Mouse (Mus musculus) limb, embryonic 11.5 days (tissue): Measurements from ENCODE around the gene Acot7. TPM values are rescaled to one million over a fixed set of nuclear protein-coding genes. Genes with fewer than 3 reads are reported as not detected.
A peak's percentile ranks its signal among the peaks of the same experiment; 100 is the strongest.

Experiments
- ATAC-seq: fragments of 200-750 bp; cut with Nextera tagmentation; 2 replicates; pipeline ENCODE4 v1.8.0; 2017; ENCODE audit warnings: low read depth; ENCODE audit not compliant: insufficient number of reproducible peaks, low FRiP score, low TSS enrichment
- DNase-seq: peaks from one replicate; pipeline ENCODE4 v3.0.0-alpha.2; 2015; ENCODE audit warnings: low spot score
- H3K27ac ChIP-seq: fragments of 300-500 bp; sonication (generic); replicated peaks from 2 replicates; pipeline ENCODE4 v1.5.1; 2014; ENCODE audit warnings: low read depth, mild to moderate bottlenecking, low read length
- H3K27me3 ChIP-seq: fragments of 300-500 bp; sonication (generic); 2 replicates; pipeline ENCODE4 v1.6.1; 2014; ENCODE audit warnings: mild to moderate bottlenecking, low read length, mixed read lengths; ENCODE audit not compliant: control insufficient read depth, insufficient read depth
- H3K36me3 ChIP-seq: fragments of 300-500 bp; sonication (generic); 2 replicates; pipeline ENCODE4 v1.6.1; 2014; ENCODE audit warnings: mild to moderate bottlenecking, low read length, moderate library complexity, mixed read lengths; ENCODE audit not compliant: control insufficient read depth, insufficient read depth
- H3K4me1 ChIP-seq: fragments of 300-500 bp; sonication (generic); 2 replicates; pipeline ENCODE4 v1.6.1; 2014; ENCODE audit warnings: low read length, mixed read lengths; ENCODE audit not compliant: control insufficient read depth, insufficient read depth
- H3K4me2 ChIP-seq: fragments of 300-500 bp; sonication (generic); 2 replicates; pipeline ENCODE4 v1.6.1; 2014; ENCODE audit warnings: low read depth, mild to moderate bottlenecking, moderate library complexity; ENCODE audit not compliant: severe bottlenecking
- H3K4me3 ChIP-seq: fragments of 300-500 bp; sonication (generic); 2 replicates; pipeline ENCODE4 v1.5.1; 2014; ENCODE audit warnings: low read depth, low read length
- H3K9ac ChIP-seq: fragments of 300-500 bp; sonication (generic); 2 replicates; pipeline ENCODE4 v1.6.1; 2014; ENCODE audit warnings: mild to moderate bottlenecking, low read length
- H3K9me3 ChIP-seq: fragments of 300-500 bp; sonication (generic); 2 replicates; pipeline ENCODE4 v1.6.1; 2016; ENCODE audit warnings: low read length; ENCODE audit not compliant: control insufficient read depth
- WGBS: fragments of 180-500 bp; shearing (Covaris S2); extraction: QIAGEN DNeasy Blood & Tissue Kit; methylation state at CpG from one replicate; pipeline ENCODE4 v1.1.7; 2014; 5-methylcytosine and 5-hydroxymethylcytosine counted together
- polyA plus RNA-seq: library from polyadenylated mRNA; unstranded; fragments of >200 nt; fragmentation: Nextera tagmentation; extraction: Ambion mirVana; gene quantifications from 2 replicates; pipeline ENCODE4 v1.2.1, GENCODE M21; 2014

Gene Acot7
- polyA plus RNA-seq, 1 experiment from 2014 or later, result 33.3 TPM

DNA sequence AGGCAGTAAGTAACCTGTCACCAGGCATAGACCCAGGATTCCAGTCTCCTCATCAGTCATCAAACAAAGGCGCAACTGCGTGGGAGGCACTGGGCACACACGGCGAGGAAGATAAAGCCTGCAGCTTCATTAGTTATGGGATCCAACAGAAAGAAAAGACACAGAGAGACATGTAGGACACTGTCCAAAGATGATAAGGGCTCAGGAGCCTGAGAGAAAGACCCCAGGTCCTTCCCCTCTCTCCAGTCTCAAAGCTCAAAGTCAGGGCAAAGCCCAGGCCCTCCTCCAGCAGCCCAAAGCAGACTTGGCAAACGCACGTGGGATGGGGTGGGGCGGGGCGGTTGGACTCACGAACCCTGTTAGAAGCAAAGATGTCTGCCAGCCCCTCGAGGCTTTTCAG is 32.5 kb upstream of the Acot7 start:
- no peaks in the 10 kb centered on the region for H3K36me3 ChIP-seq
- no peaks in the 10 kb centered on the region for H3K4me1 ChIP-seq
- H3K27ac ChIP-seq, result no peak overlapping the region
- no peak overlapping the region for H3K4me2 ChIP-seq
- WGBS, result 72% methylated on average over 10 of the region's 10 CpGs
- no peak overlapping the region for H3K4me3 ChIP-seq
- DNase-seq, result no peak
- H3K9me3 ChIP-seq, result no peaks in the 10 kb centered on the region
- peaks cover 14% of the 10 kb centered on the region for H3K27me3 ChIP-seq
- no peak overlapping the region for H3K9ac ChIP-seq
- no peak for ATAC-seq

GRCm38 (mm10) chr4:152146033-152146827 is 31.7 kb upstream of the Acot7 start:
- Histone ChIP-seq H3K27me3 (peaks cover 19% of the 10 kb centered on the region), H3K4me1 (no peaks in the 10 kb centered on the region), H3K27ac (no peak overlapping the region), H3K36me3 (no peaks in the 10 kb centered on the region), H3K4me2 (no peak overlapping the region), H3K9me3 (no peaks in the 10 kb centered on the region), H3K9ac (no peak overlapping the region), H3K4me3 (no peak overlapping the region)
- ATAC-seq (no peak), DNase-seq (no peak)
- 52% methylated on average over 11 of the region's 11 CpGs for WGBS

DNA sequence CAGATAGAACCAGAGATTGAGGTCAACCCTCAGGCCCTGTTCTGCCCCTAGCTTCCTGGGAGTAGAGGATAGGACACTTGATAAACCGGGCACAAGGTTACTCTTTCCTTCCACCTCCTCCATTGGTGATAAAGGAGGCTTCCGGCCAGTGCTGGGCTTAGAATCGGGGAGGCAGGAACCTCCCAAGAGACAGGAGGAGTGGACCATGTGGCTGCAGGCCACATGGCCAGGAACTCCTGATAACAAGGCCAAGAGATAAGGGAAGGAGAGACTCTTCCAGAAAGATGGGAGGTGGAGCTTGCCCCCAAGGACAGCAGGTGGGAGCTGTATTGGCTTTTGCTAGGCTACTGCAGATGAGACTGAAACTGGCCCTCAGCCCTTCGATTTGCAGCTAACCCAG is 27.4 kb upstream of the Acot7 start:
- Histone ChIP-seq H3K9me3 (no peaks in the 10 kb centered on the region), H3K4me1 (0 out of 2 replicates have a peak, but pooled peaks cover 4% of the 10 kb centered on the region), H3K4me3 (no peak overlapping the region), H3K4me2 (no peak overlapping the region), H3K9ac (no peak overlapping the region), H3K27ac (no peak overlapping the region), H3K36me3 (no peaks in the 10 kb centered on the region), H3K27me3 (peaks cover 40% of the 10 kb centered on the region)
- ATAC-seq (no peak), DNase-seq (no peak)
- WGBS, result 72% methylated on average over 4 of the region's 4 CpGs

DNA sequence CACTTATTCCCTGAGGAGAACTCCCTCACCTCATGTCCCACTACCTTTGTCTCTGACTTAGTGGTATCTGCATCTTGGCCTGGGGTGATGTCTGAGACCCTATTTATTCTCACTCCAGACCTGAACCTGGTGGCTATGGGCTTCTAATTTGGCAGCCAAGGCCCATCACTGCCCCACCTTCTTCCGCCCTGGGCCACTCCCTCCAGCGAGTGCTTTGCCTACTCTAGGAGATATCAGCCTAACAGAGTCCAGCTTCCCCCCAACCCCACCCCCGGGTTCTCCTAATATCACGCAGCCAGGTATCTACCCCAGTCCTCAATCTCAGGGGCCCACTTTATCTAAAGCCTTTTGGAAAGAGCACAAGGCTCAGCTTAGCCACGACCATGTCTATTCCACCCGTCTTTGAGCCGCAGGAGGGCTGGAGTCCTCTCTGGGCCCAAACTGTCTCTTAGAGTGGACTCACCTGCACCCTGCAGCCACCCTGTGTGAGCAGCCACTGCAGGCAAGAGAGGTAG is 26.4 kb upstream of the Acot7 start:
- Histone ChIP-seq H3K27me3 (peaks cover 40% of the 10 kb centered on the region), H3K4me2 (peak overlapping the region; percentile 69), H3K9me3 (no peaks in the 10 kb centered on the region), H3K27ac (no peak overlapping the region), H3K4me3 (peak overlapping the region; percentile 38), H3K9ac (no peak overlapping the region), H3K36me3 (no peaks in the 10 kb centered on the region), H3K4me1 (0 out of 2 replicates have a peak, but pooled peaks cover 4% of the 10 kb centered on the region)
- 15% methylated on average over 7 of the region's 7 CpGs for WGBS
- ATAC-seq, result no peak
- no peak for DNase-seq

- 1% methylated on average over 53 of the region's 57 CpGs for WGBS
- Histone ChIP-seq H3K9ac (no peak within 1 kb of the TSS; the same call in 1 of the 2 replicates), H3K27ac (no peak within 1 kb of the TSS)
Observed at GRCm38 (mm10) chr4:152151966-152152544, 25.9 kb upstream of the Acot7 start, which contains the start of gene Espn. Gene Espn, minus strand, starts transcription at chr4:152152371.

DNA sequence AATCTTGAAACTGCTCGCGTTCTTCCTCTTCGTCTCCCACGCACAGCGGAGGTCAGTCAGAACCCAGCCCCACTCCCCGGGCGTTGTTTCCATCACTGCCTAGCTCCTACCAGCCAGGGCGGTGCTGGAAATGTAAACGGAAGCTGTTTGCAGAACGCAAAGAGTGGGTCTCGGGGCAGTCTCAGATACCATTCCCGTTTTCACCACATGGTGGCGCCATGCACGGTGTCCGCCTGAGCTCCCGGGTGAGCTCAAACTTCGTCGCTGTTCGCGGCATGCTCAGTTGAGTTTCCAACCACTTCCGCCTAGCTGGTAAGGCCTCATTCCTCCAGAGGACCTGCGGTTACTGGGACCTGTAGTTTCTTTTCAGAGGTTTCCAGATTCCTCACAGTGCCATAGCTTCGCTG is 24.2 kb upstream of the Acot7 start:
- 4% methylated on average over 23 of the region's 23 CpGs for WGBS
- DNase-seq, result peak; percentile 92
- H3K9me3 ChIP-seq, result no peaks in the 10 kb centered on the region
- no peak overlapping the region for H3K9ac ChIP-seq
- peaks cover 55% of the 10 kb centered on the region for H3K27me3 ChIP-seq
- H3K36me3 ChIP-seq, result no peaks in the 10 kb centered on the region
- peaks cover 9% of the 10 kb centered on the region; the same call in 1 of the 2 replicates for H3K4me1 ChIP-seq
- peak overlapping the region; percentile 3; the same call in 1 of the 2 replicates for H3K4me2 ChIP-seq
- ATAC-seq, result no peak
- H3K27ac ChIP-seq, result no peak overlapping the region
- no peak overlapping the region for H3K4me3 ChIP-seq

More at GRCm38 (mm10) chr4:152151966-152152544, 25.9 kb upstream of the Acot7 start, which contains the start of gene Espn:
- Histone ChIP-seq H3K4me1 (0 out of 2 replicates have a peak, but pooled peaks cover 4% of the 10 kb centered on the region), H3K4me2 (peak within 1 kb of the TSS; percentile 69), H3K36me3 (no peaks in the 10 kb centered on the region), H3K9me3 (no peaks in the 10 kb centered on the region), H3K4me3 (peak within 1 kb of the TSS; percentile 38), H3K27me3 (peaks cover 40% of the 10 kb centered on the region)
- peak; percentile 82 for DNase-seq
- ATAC-seq, result peak; percentile 78

GRCm38 (mm10) chr4:152155019-152155418 is 22.9 kb upstream of the Acot7 start:
- Histone ChIP-seq H3K4me3 (no peak overlapping the region), H3K36me3 (no peaks in the 10 kb centered on the region), H3K27ac (no peak overlapping the region), H3K4me2 (no peak overlapping the region), H3K4me1 (peaks cover 9% of the 10 kb centered on the region; the same call in 1 of the 2 replicates), H3K9ac (no peak overlapping the region), H3K27me3 (peaks cover 65% of the 10 kb centered on the region), H3K9me3 (no peaks in the 10 kb centered on the region)
- ATAC-seq, result no peak
- WGBS, result 64% methylated on average over 4 of the region's 4 CpGs
- no peak for DNase-seq

- peak; percentile 70 for DNase-seq
- no peak overlapping the region; the same call in 1 of the 2 replicates for H3K4me2 ChIP-seq
Observed at GRCm38 (mm10) chr4:152157779-152158584, 20.0 kb upstream of the Acot7 start.

More at GRCm38 (mm10) chr4:152157779-152158584, 20.0 kb upstream of the Acot7 start:
- H3K27ac ChIP-seq, result no peak overlapping the region
- H3K9ac ChIP-seq, result no peak overlapping the region
- peaks cover 58% of the 10 kb centered on the region for H3K27me3 ChIP-seq
- H3K4me3 ChIP-seq, result no peak overlapping the region
- no peak for ATAC-seq
- peaks cover 5% of the 10 kb centered on the region; the same call in 1 of the 2 replicates for H3K4me1 ChIP-seq
- H3K36me3 ChIP-seq, result no peaks in the 10 kb centered on the region
- H3K9me3 ChIP-seq, result no peaks in the 10 kb centered on the region
- WGBS, result 13% methylated on average over 21 of the region's 21 CpGs
